Mouse (Mus musculus) stomach, postnatal 0 days (tissue): Measurements from ENCODE around the gene Gm14459.
"Not testable (repeated sequence)": the region's sequence is repeated elsewhere in the genome, so short reads cannot be mapped to it uniquely, and the experiment has no call there.

ENCODE experiments used
- CTCF ChIP-seq: IDR thresholded peaks from 2 replicates; pipeline ENCODE4 v1.5.1; 2016; ENCODE audit warnings: antibody characterized with exemption, low read depth, mild to moderate bottlenecking, moderate library complexity
- EP300 ChIP-seq: optimal IDR thresholded peaks from 2 replicates; pipeline ENCODE3; 2016; ENCODE audit warnings: antibody characterized with exemption

GRCm38 (mm10) chrX:8548155-8548554, 23.4 kb upstream of the Gm14459 start, which contains the start of gene Ssxb6:
- TF ChIP-seq CTCF, EP300: not testable (repeated sequence)
